Mouse (Mus musculus): ENCODE measurements around the gene Gmpr2. TPM values are rescaled to one million over a fixed set of nuclear protein-coding genes. Genes with fewer than 3 reads are reported as not detected.

Gene Gmpr2
- total and polyA plus RNA-seq, 2 experiments from 2014 or later: 27.4 to 29.2 TPM

- ATAC-seq (ENCODE audit: insufficient read depth, low read depth) (no peak), DNase-seq (ENCODE audit: low spot score) (no peak)
- no peaks in the 10 kb centered on the region; the same call in 1 of the 2 replicates for H3K4me1 ChIP-seq (ENCODE audit: control insufficient read depth, insufficient read depth)
- H3K4me3 ChIP-seq (ENCODE audit: low read depth, low read length): no peak overlapping the region
- H3K4me2 ChIP-seq (ENCODE audit: low read depth, low read length): no peak overlapping the region
- no peaks in the 10 kb centered on the region for H3K9me3 ChIP-seq (replicated peaks; ENCODE audit: control insufficient read depth, low read length)
- 91% methylated on average over 6 of the region's 6 CpGs for WGBS
- no peak overlapping the region for H3K9ac ChIP-seq (replicated peaks; ENCODE audit: low read depth, low read length)
- peaks cover 17% of the 10 kb centered on the region for H3K36me3 ChIP-seq (replicated peaks; ENCODE audit: control insufficient read depth, insufficient read depth, low read length)
- H3K27ac ChIP-seq (ENCODE audit: low read depth): no peak overlapping the region
- TF ChIP-seq EP300 (IDR thresholded peaks at IDR 0.05; ENCODE audit: low read depth) (no peak), CTCF (IDR thresholded peaks at IDR 0.05; ENCODE audit: low read depth) (no peak)
- no peaks in the 10 kb centered on the region for H3K27me3 ChIP-seq (ENCODE audit: control insufficient read depth, insufficient read depth, low read length)
Observed at GRCm38 (mm10) chr14:55719737-55720136, 48.0 kb downstream of the Gmpr2 start.

- Histone ChIP-seq H3K9me3 (replicated peaks; ENCODE audit: control insufficient read depth, low read length) (no peaks in the 10 kb centered on the region), H3K27me3 (ENCODE audit: control insufficient read depth, insufficient read depth, low read length) (no peaks in the 10 kb centered on the region), H3K9ac (replicated peaks; ENCODE audit: low read depth, low read length) (no peak overlapping the region), H3K27ac (ENCODE audit: low read depth) (no peak overlapping the region), H3K36me3 (replicated peaks; ENCODE audit: control insufficient read depth, insufficient read depth, low read length) (peaks cover 17% of the 10 kb centered on the region), H3K4me1 (ENCODE audit: control insufficient read depth, insufficient read depth) (no peaks in the 10 kb centered on the region; the same call in 1 of the 2 replicates), H3K4me3 (ENCODE audit: low read depth, low read length) (no peak overlapping the region), H3K4me2 (ENCODE audit: low read depth, low read length) (no peak overlapping the region)
- TF ChIP-seq CTCF (IDR thresholded peaks at IDR 0.05; ENCODE audit: low read depth) (no peak), EP300 (IDR thresholded peaks at IDR 0.05; ENCODE audit: low read depth) (no peak)
- WGBS: 94% methylated on average over 12 of the region's 12 CpGs
- ATAC-seq (ENCODE audit: insufficient read depth, low read depth) (no peak), DNase-seq (ENCODE audit: low spot score) (no peak)
Observed at GRCm38 (mm10) chr14:55720666-55721065, 48.9 kb downstream of the Gmpr2 start.

- DNase-seq (ENCODE audit: low spot score): no peak
- no peaks in the 10 kb centered on the region; the same call in 1 of the 2 replicates for H3K4me1 ChIP-seq (ENCODE audit: control insufficient read depth, insufficient read depth)
- no peak overlapping the region for H3K9ac ChIP-seq (replicated peaks; ENCODE audit: low read depth, low read length)
- no peaks in the 10 kb centered on the region for H3K9me3 ChIP-seq (replicated peaks; ENCODE audit: control insufficient read depth, low read length)
- H3K36me3 ChIP-seq (replicated peaks; ENCODE audit: control insufficient read depth, insufficient read depth, low read length): peaks cover 16% of the 10 kb centered on the region
- no peak overlapping the region for H3K27ac ChIP-seq (ENCODE audit: low read depth)
- TF ChIP-seq CTCF (IDR thresholded peaks at IDR 0.05; ENCODE audit: low read depth) (no peak), EP300 (IDR thresholded peaks at IDR 0.05; ENCODE audit: low read depth) (no peak)
- WGBS: 91% methylated on average over 6 of the region's 6 CpGs
- H3K4me3 ChIP-seq (ENCODE audit: low read depth, low read length): peak overlapping the region; percentile 80
- H3K27me3 ChIP-seq (ENCODE audit: control insufficient read depth, insufficient read depth, low read length): no peaks in the 10 kb centered on the region
- ATAC-seq (ENCODE audit: insufficient read depth, low read depth): no peak
- peak overlapping the region; percentile 68 for H3K4me2 ChIP-seq (ENCODE audit: low read depth, low read length)
Observed at GRCm38 (mm10) chr14:55721076-55721475, 49.3 kb downstream of the Gmpr2 start.

GRCm38 (mm10) chr14:55721700-55722437 is 50.1 kb downstream of the Gmpr2 start, which contains the start of gene Rabggta:
Gene Rabggta, minus strand, starts transcription at chr14:55722263.
- H3K4me2 ChIP-seq (ENCODE audit: low read depth, low read length): peak within 1 kb of the TSS; percentile 68
- TF ChIP-seq CTCF (IDR thresholded peaks at IDR 0.05; ENCODE audit: low read depth): peak; percentile 90
- no peak for TF ChIP-seq EP300 (IDR thresholded peaks at IDR 0.05; ENCODE audit: low read depth)
- ATAC-seq (ENCODE audit: insufficient read depth, low read depth) (peak; percentile 92), DNase-seq (ENCODE audit: low spot score) (peak; percentile 87)
- no peaks in the 10 kb centered on the region for H3K27me3 ChIP-seq (ENCODE audit: control insufficient read depth, insufficient read depth, low read length)
- H3K4me1 ChIP-seq (ENCODE audit: control insufficient read depth, insufficient read depth): no peaks in the 10 kb centered on the region; the same call in 1 of the 2 replicates
- H3K27ac ChIP-seq (ENCODE audit: low read depth): peak within 1 kb of the TSS; percentile 75
- peak within 1 kb of the TSS; percentile 80 for H3K4me3 ChIP-seq (ENCODE audit: low read depth, low read length)
- WGBS: under 1% methylated on average over 49 of the region's 50 CpGs
- H3K9me3 ChIP-seq (replicated peaks; ENCODE audit: control insufficient read depth, low read length): no peaks in the 10 kb centered on the region
- H3K36me3 ChIP-seq (replicated peaks; ENCODE audit: control insufficient read depth, insufficient read depth, low read length): peaks cover 8% of the 10 kb centered on the region
- peak within 1 kb of the TSS; percentile 70 for H3K9ac ChIP-seq (replicated peaks; ENCODE audit: low read depth, low read length)

GRCm38 (mm10) chr14:55722438-55722945 is 50.8 kb downstream of the Gmpr2 start:
- no peak overlapping the region for H3K27ac ChIP-seq (ENCODE audit: low read depth)
- peak overlapping the region; percentile 68 for H3K4me2 ChIP-seq (ENCODE audit: low read depth, low read length)
- peaks cover 2% of the 10 kb centered on the region for H3K36me3 ChIP-seq (replicated peaks; ENCODE audit: control insufficient read depth, insufficient read depth, low read length)
- no peaks in the 10 kb centered on the region; the same call in 1 of the 2 replicates for H3K4me1 ChIP-seq (ENCODE audit: control insufficient read depth, insufficient read depth)
- no peak for DNase-seq (ENCODE audit: low spot score)
- no peaks in the 10 kb centered on the region for H3K9me3 ChIP-seq (replicated peaks; ENCODE audit: control insufficient read depth, low read length)
- no peaks in the 10 kb centered on the region for H3K27me3 ChIP-seq (ENCODE audit: control insufficient read depth, insufficient read depth, low read length)
- no peak for TF ChIP-seq CTCF (IDR thresholded peaks at IDR 0.05; ENCODE audit: low read depth)
- H3K4me3 ChIP-seq (ENCODE audit: low read depth, low read length): peak overlapping the region; percentile 80
- 0 out of 2 replicates have a peak overlapping the region, but pooled peaks have one; percentile 12 for H3K9ac ChIP-seq (replicated peaks; ENCODE audit: low read depth, low read length)
- 40% methylated on average over 8 of the region's 8 CpGs for WGBS
- ATAC-seq (ENCODE audit: insufficient read depth, low read depth): no peak

Data from heart, postnatal 0 days (tissue).